Mouse (Mus musculus): ENCODE measurements around the gene Gm21762. TPM values are rescaled to one million over a fixed set of nuclear protein-coding genes. Genes with fewer than 3 reads are reported as not detected.
"Not testable (repeated sequence)": the region's sequence is repeated elsewhere in the genome, so short reads cannot be mapped to it uniquely, and the experiment has no call there.

Gene Gm21762
- polyA plus RNA-seq (2015; fragmentation: Nextera tagmentation; extraction: Ambion mirVana): not detected in 2 replicates

DNA sequence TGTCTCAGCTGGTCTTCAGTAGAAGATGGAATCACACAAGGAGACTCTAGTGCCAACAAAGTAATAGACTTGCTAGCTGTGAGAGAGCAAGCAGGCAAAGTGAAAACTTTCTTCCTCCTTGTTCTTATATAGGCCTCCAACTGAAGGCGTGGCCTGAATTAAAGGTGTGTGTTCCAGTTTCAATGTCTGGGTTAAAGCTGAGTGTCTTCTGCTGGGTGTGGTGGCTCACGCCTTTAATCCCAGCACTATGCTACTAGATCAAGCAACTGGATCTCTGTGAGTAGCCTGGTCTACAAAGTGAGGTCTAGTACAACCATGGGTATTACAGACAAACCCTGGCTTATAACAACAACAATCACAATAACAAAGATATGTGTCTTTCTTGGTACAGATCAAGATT lies at the start of gene Gm21762:
Gm21762 (minus strand) TSS at position 101 of the 400 bp plus-strand sequence.
- not testable (repeated sequence) for H3K9ac ChIP-seq; H3K27ac ChIP-seq; H3K36me3 ChIP-seq; H3K4me2 ChIP-seq; H3K4me1 ChIP-seq; H3K4me3 ChIP-seq; H3K27me3 ChIP-seq; ATAC-seq (ENCODE audit: borderline replicate concordance, extremely low read depth, low FRiP score, low TSS enrichment); H3K9me3 ChIP-seq
- no CpG with 5 or more reads among the region's 2 CpGs for WGBS

DNA sequence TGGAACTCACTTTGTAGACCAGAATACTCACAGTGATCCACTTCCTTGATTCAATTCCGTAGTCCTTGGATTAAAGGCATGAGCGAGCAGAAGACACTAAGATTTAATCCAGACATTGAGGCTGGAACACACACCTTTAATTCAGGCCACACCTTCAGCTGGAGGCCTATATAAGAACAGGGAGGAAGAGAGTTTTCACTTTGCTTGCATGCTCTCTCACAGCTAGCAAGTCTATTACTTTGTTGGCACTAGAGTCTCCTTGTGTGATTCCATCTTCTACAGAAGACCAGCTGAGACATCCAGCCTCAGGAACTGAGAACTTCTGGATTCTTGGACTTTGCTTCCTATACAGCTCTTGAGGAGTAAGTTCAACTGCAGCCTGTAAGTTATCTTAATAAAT lies 47.1 kb upstream of the Gm21762 start, which contains the start of gene AF067061:
AF067061 (plus strand) TSS at position 245 of the 400 bp plus-strand sequence.
- H3K27me3 ChIP-seq; H3K36me3 ChIP-seq; H3K4me3 ChIP-seq; H3K9me3 ChIP-seq; ATAC-seq (ENCODE audit: borderline replicate concordance, extremely low read depth, low FRiP score, low TSS enrichment); H3K27ac ChIP-seq; H3K9ac ChIP-seq; H3K4me1 ChIP-seq; H3K4me2 ChIP-seq: not testable (repeated sequence)
- 87% methylated on average over 2 of the region's 2 CpGs for WGBS

DNA sequence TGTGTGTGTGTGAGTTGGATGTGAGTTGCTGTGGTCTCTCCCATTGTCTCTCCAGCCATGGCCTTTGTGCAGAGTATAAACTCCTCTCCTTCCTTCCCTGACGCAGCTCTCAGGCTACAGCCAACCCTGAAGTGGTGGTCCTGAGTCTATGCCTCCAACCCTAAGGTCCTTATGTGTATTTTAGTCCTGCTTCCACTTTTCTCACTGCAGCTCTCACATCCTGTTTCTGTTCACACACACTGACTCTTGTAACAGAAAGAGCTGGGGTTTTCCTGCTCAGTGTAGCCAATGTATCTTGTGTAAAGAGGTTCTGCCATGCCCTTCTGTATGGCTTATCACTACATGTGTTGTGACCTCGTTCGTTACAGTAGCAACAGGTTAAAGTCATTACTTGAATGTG lies 44.0 kb upstream of the Gm21762 start:
- 50% methylated on average over 3 of the region's 3 CpGs for WGBS
- not testable (repeated sequence) for H3K4me1 ChIP-seq; H3K36me3 ChIP-seq; H3K9ac ChIP-seq; ATAC-seq (ENCODE audit: borderline replicate concordance, extremely low read depth, low FRiP score, low TSS enrichment); H3K4me3 ChIP-seq; H3K4me2 ChIP-seq; H3K9me3 ChIP-seq; H3K27ac ChIP-seq; H3K27me3 ChIP-seq

DNA sequence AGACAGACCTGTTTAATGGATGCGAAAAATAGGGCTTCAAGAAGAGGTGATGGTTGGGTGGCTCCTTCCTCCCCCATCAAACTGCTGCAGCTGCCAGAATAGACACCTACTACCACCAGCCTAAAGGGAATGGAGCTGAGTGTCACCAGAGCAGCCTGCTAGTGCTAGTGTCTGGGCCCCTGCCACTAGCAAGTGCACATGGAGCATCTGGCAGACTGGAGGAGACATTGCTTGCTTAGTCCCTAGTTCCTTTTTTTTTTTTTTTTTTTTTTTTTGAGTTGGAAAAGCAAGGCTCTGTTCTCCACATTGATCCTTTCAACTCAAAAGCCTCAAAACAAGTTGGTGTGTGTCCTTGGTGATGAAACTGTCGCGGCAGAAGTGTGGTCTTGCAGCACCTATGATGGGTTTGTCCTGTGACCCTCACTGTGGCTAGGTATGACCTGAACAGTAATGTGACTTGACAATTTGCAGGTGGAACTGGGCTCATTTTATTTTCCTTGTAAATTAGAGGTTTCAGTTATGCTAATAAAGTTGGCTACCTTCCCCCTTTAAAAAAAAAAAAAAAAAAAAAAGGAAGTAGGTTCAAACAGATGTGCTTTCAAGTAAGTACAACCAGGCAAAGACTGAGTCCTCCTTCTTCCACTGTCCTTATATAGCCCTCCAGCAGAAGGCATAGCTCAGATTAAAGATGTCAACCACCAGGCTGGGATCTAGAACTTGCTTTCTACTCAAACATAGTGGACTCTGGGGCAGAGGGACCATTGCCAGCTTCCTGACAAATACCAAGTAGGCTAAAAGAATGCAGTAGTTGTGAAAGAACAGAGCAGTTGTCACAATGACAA lies 43.3 kb upstream of the Gm21762 start:
- not testable (repeated sequence) for H3K4me1 ChIP-seq; H3K27me3 ChIP-seq; H3K4me2 ChIP-seq; H3K4me3 ChIP-seq; H3K9ac ChIP-seq; H3K27ac ChIP-seq; H3K36me3 ChIP-seq; ATAC-seq (ENCODE audit: borderline replicate concordance, extremely low read depth, low FRiP score, low TSS enrichment); H3K9me3 ChIP-seq
- WGBS: 87% methylated on average over 3 of the region's 3 CpGs

DNA sequence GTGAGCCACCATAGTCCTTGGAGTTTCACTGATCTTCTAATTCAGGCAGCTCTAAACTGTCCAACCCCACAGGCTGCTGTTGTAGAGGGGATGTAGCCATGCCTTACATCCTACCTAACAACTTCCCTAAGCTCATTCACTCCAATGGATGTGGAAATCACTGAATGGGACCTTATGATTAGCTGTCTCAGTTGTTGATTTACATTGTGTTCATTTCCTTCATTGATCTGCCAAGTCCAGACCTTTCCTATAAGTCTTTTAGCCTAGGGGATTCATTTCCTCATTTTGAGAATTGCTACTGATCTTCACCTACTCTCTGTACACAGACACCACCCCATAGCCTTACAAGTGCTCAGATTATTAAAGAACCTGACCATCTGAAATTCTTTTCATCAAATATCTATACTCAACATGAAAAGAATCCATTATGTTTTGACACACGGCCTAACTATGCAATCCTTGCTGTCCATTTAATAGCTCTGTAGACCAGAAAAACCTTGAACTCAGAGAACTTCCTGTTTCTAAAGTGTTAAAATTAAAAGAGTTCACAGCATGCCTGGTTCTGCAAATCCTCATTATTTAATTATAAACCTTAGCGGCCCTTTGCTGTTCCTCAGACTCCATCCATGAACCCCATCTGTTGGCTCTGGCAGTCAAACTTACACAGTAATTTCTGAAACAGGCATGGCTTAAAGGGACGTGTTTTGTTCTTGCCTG lies 35.6 kb upstream of the Gm21762 start:
- not testable (repeated sequence) for H3K27me3 ChIP-seq; H3K4me3 ChIP-seq; H3K27ac ChIP-seq; ATAC-seq (ENCODE audit: borderline replicate concordance, extremely low read depth, low FRiP score, low TSS enrichment); H3K9ac ChIP-seq; H3K4me1 ChIP-seq; H3K36me3 ChIP-seq; H3K4me2 ChIP-seq; H3K9me3 ChIP-seq
- 82% methylated on average over 2 of the region's 3 CpGs for WGBS

DNA sequence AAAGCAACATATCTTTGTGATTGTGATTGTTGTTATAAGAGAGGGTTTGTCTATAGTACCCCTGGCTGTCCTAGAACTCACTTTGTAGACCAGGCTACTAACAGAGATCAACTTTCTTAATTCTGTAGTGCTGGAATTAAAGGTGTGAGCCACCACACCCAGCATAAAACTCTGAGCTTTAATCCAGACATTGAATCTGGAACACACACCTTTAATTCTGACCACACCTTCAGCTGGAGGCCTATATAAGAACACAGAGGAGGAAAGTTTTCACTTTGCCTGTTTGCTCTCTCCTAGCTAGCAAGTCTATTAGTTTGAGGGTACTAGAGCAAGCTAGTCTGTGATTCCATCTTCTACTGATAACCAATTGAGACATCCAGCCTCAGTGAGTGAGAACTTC lies 23.1 kb upstream of the Gm21762 start, which contains the start of gene Gm21731:
Gm21731 (plus strand) TSS at position 301 of the 400 bp plus-strand sequence.
- not testable (repeated sequence) for H3K9ac ChIP-seq; H3K9me3 ChIP-seq; H3K27ac ChIP-seq; H3K4me2 ChIP-seq; H3K27me3 ChIP-seq; H3K4me1 ChIP-seq; ATAC-seq (ENCODE audit: borderline replicate concordance, extremely low read depth, low FRiP score, low TSS enrichment); H3K36me3 ChIP-seq; H3K4me3 ChIP-seq

DNA sequence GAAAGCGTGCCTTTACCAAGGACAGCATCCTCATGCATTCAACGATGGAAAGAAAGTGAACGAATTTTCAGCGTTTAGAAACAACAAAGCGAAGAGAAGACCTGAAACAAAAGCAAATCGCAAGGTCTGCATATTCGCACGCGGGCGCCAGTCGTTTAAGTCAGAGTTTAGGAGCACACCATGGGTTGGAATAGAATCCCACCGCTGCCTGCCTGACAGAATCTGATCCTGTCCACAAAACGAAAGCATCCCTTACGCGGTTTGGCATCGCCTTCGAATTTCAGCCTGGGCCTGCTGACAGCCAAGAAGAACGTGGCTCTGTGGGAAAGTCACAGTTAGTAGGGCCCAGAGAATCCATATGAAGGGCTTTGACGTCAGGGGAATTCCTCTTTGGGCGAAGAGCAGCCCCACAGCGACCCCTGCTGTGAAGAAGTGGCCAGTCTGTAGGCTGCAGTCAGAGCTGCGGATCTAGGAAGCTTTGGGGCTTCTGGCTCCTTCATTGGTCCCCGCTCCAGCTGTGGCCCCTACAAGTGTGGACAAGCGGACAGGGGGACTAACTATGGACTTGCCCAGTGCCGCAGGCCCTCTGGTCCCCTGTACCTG lies 16.8 kb upstream of the Gm21762 start:
- H3K9me3 ChIP-seq; ATAC-seq (ENCODE audit: borderline replicate concordance, extremely low read depth, low FRiP score, low TSS enrichment); H3K4me2 ChIP-seq; H3K27ac ChIP-seq; H3K27me3 ChIP-seq; H3K9ac ChIP-seq; H3K4me1 ChIP-seq; H3K36me3 ChIP-seq; H3K4me3 ChIP-seq: not testable (repeated sequence)
- WGBS: 70% methylated on average over 12 of the region's 25 CpGs

DNA sequence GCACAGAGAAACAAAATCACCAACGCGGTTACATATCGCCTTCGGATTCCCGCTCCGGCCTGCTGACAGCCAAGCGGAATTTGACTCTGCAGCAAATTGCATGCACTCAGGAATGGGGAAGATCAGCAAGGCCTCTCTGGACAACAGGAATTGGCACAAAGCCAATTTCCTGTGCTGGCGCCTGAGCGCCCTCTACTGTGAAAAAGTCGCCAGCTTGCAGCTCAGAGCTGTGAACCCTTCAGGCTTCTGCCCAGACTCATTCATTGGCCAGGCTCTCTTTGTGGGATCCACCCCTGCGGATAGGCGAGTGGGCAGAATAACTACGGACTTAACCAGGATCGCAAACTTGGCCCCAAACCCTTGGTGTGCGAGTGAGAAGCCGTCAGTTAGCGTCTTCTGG lies 16.1 kb upstream of the Gm21762 start:
- WGBS: 91% methylated on average over 17 of the region's 17 CpGs
- not testable (repeated sequence) for H3K4me2 ChIP-seq; H3K27me3 ChIP-seq; H3K27ac ChIP-seq; H3K9ac ChIP-seq; H3K4me3 ChIP-seq; H3K4me1 ChIP-seq; H3K36me3 ChIP-seq; H3K9me3 ChIP-seq; ATAC-seq (ENCODE audit: borderline replicate concordance, extremely low read depth, low FRiP score, low TSS enrichment)

DNA sequence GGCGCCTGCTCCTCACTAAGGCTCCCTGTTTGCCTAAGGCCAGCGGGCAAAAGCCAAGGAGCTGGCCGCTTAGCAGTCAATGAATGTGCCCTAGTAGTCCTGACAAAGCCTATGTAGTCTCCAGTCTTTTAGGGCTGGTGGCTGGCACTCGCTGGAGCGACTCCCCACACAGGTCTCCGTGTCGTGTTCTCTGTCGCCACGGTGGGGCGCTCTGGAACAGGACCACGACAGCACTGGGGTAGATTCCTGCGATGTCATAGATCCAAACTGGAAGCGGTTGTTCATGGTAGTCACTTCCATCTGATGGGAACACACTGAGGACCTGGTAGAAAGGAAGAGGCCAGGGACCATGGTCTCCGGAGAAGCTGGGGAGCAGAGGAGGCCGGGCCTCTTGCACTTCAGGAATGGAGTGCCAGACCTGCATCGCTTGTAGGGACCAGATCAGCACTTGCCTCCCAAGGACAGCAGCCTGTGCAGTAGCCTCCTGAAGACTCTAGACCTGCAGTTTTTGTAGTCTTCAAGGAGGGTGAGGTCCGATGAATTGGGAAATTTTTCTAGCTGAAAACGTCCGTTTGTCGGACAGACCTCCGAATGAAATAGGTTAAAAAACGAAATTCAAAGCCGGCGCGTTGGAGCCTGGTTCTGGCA lies 7.4 kb upstream of the Gm21762 start:
- H3K36me3 ChIP-seq; ATAC-seq (ENCODE audit: borderline replicate concordance, extremely low read depth, low FRiP score, low TSS enrichment); H3K27me3 ChIP-seq; H3K4me1 ChIP-seq; H3K9me3 ChIP-seq; H3K4me3 ChIP-seq; H3K9ac ChIP-seq; H3K27ac ChIP-seq; H3K4me2 ChIP-seq: not testable (repeated sequence)
- 93% methylated on average over 16 of the region's 25 CpGs for WGBS

DNA sequence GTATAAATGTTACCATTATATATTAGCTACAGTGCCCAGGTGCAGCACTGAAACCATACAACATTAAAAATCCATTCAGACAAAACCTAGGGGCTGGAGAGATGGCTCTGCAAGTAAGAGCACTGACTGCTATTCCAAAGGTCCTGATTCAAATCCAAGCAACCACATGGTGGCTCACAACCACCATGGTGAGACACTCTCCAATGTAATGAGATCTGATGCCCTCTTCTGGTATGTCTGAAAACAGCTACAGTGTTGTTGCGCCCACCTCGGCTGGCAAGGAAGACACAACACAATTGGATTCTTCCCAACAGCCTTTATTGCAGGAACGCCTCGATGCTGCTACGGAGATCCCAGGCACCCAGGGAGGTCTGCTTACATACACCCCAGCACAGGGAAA lies 5.2 kb upstream of the Gm21762 start:
- not testable (repeated sequence) for H3K4me2 ChIP-seq; H3K36me3 ChIP-seq; H3K9ac ChIP-seq; H3K27me3 ChIP-seq; ATAC-seq (ENCODE audit: borderline replicate concordance, extremely low read depth, low FRiP score, low TSS enrichment); H3K9me3 ChIP-seq; H3K4me1 ChIP-seq; H3K4me3 ChIP-seq; H3K27ac ChIP-seq
- WGBS: 82% methylated on average over 5 of the region's 5 CpGs

DNA sequence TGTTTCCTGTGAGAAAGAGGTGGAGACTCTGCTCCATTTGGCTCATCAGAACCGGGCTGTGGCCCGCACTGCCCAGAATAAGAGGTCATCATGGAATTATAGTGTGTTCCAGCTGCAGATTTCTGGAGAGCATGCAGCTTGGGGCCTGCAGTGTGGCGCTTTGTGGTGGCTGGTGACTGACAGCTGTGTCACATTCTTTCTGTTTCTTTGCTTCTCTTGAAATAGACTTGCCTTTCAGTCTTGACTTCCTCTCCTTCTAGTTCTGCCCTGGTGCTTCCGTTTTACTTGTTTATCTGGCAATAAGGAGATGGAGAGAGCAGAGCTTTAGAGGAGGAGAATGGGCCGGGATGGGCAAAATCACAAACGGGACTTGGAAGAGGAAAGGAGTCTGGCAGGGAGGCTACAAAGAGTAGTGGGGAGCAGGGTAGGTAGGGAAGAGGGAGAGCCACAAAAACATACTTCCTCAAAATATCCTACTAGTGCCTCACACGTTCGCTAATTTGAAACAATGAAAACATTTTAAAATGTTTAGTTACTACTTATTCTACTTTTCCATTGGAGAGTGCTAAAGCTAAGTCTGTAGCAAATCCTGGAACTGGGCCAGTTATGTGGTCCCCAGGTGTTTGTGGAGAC lies 19.4 kb downstream of the Gm21762 start:
- not testable (repeated sequence) for H3K27me3 ChIP-seq; H3K4me1 ChIP-seq; H3K9ac ChIP-seq; H3K9me3 ChIP-seq; H3K4me3 ChIP-seq; H3K36me3 ChIP-seq; H3K27ac ChIP-seq; H3K4me2 ChIP-seq; ATAC-seq (ENCODE audit: borderline replicate concordance, extremely low read depth, low FRiP score, low TSS enrichment)
- 66% methylated on average over 7 of the region's 8 CpGs for WGBS
